Mouse (Mus musculus) small intestine, adult 2 months (tissue): ENCODE measurements around the gene Rpl14. TPM values are rescaled to one million over a fixed set of nuclear protein-coding genes. Genes with fewer than 3 reads are reported as not detected.

Source experiments
- H3K27ac ChIP-seq: fragments of 200-500 bp; 2 replicates; pipeline ENCODE4 v1.5.1; 2012; ENCODE audit warnings: low read depth, low read length, control low read depth, inconsistent platforms; ENCODE audit not compliant: insufficient read depth
- H3K27me3 ChIP-seq: fragments of 200-500 bp; 2 replicates; pipeline ENCODE4 v1.6.1; 2012; ENCODE audit warnings: mild to moderate bottlenecking, moderate library complexity, low read length, inconsistent platforms; ENCODE audit not compliant: control insufficient read depth, insufficient read depth
- H3K36me3 ChIP-seq: fragments of 200-500 bp; 2 replicates; pipeline ENCODE4 v1.6.1; 2012; ENCODE audit warnings: mild to moderate bottlenecking, low read length, control low read depth, inconsistent platforms; ENCODE audit not compliant: control insufficient read depth, insufficient read depth
- H3K4me1 ChIP-seq: fragments of 200-500 bp; 2 replicates; pipeline ENCODE4 v1.6.1; 2012; ENCODE audit warnings: low read length, inconsistent platforms, mixed read lengths; ENCODE audit not compliant: control insufficient read depth, insufficient read depth, insufficient read length
- H3K4me3 ChIP-seq: fragments of 200-500 bp; 2 replicates; pipeline ENCODE4 v1.5.1; 2012; ENCODE audit warnings: low read depth, mild to moderate bottlenecking, control low read depth, inconsistent platforms, low read length, moderate library complexity
- CTCF ChIP-seq: fragments of 200-500 bp; IDR thresholded peaks from 2 replicates; pipeline ENCODE4 v1.5.1; 2012; ENCODE audit warnings: low read depth, mild to moderate bottlenecking, control low read depth, inconsistent platforms, low read length, moderate library complexity, mixed read lengths; ENCODE audit not compliant: insufficient replicate concordance, insufficient read length; ENCODE audit errors: extremely low read depth
- POLR2A ChIP-seq: fragments of 200-500 bp; IDR thresholded peaks from 2 replicates; pipeline ENCODE4 v1.6.1; 2012; ENCODE audit warnings: low read depth, mild to moderate bottlenecking, control low read depth, inconsistent platforms, low read length, moderate library complexity
- WGBS: fragments of 180-500 bp; shearing (Covaris S2); methylation state at CpG from one replicate; pipeline ENCODE4 v1.1.7; 2018; 5-methylcytosine and 5-hydroxymethylcytosine counted together
- polyA plus RNA-seq: library from polyadenylated mRNA; depleted of rRNA; stranded (reverse); fragments of >200 nt; gene quantifications from 2 replicates; pipeline ENCODE4 v1.2.3, GENCODE M21; 2012

Gene Rpl14
- polyA plus RNA-seq, 1 experiment: 246 TPM

DNA sequence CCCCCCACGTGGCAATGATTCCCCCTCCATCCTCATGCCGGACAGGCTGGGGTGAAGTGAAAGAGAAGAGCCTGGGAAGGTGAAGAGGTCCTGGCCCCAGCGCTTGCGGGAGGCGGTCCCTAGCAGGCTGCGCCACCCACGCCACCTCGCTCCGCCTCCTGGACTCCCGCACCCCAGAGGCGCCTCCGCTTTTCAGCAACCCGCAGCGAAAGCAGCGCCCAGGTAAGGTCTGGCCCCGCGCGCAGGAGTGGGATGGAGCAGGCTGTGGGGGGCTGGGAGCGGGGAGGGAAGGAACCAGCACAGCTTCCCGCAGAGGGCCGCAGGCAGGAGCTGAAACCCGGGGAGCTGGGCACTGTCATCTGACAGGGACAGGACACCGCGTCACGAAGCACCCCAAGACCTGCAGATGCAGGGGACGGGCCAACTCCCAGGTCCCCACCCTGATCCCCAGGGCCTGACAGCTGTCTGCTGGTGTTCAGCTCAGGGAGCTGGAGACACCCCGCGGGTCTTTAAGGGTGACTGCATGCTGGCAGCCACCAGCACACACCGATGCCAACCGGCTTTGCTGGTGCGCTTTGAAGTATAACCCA lies 31.5 kb upstream of the Rpl14 start, which contains the start of gene Entpd3:
Gene Entpd3, plus strand, starts transcription at position 157 of the 590 bp plus-strand sequence.
- peak within 1 kb of the TSS; percentile 63 for H3K4me3 ChIP-seq
- TF ChIP-seq POLR2A: no peak
- TF ChIP-seq CTCF: no peak
- 1% methylated on average over 31 of the region's 31 CpGs for WGBS
- H3K4me1 ChIP-seq: peaks cover 5% of the 10 kb centered on the region
- H3K27me3 ChIP-seq: peaks cover 12% of the 10 kb centered on the region; the same call in 1 of the 2 replicates
- H3K27ac ChIP-seq: no peak within 1 kb of the TSS
- H3K36me3 ChIP-seq: no peaks in the 10 kb centered on the region

DNA sequence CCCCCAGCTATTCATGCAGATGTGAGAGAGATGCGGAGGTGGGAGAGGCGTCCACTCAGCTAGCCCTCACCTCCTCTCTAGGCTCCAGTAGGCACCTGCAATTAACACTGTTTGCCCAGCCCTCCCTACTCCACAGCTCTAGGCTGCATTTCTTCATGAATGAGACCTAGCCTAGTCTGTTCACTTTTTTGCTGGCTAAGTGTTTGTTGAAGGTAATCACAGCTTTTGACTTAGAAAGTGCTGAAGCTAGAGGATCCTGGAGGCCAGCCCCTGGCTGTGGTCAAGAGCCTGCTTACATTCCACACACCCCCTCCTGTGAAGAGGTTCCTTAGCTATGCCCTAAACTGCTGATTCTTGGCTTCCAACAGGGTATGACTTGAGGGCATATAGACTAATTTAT lies 29.8 kb upstream of the Rpl14 start:
- H3K27me3 ChIP-seq: peaks cover 12% of the 10 kb centered on the region; the same call in 1 of the 2 replicates
- WGBS: 33% methylated on average over 2 of the region's 2 CpGs
- H3K4me1 ChIP-seq: peaks cover 5% of the 10 kb centered on the region
- no peaks in the 10 kb centered on the region for H3K36me3 ChIP-seq
- H3K4me3 ChIP-seq: no peak overlapping the region
- H3K27ac ChIP-seq: no peak overlapping the region
- TF ChIP-seq POLR2A (no peak), CTCF (no peak)

DNA sequence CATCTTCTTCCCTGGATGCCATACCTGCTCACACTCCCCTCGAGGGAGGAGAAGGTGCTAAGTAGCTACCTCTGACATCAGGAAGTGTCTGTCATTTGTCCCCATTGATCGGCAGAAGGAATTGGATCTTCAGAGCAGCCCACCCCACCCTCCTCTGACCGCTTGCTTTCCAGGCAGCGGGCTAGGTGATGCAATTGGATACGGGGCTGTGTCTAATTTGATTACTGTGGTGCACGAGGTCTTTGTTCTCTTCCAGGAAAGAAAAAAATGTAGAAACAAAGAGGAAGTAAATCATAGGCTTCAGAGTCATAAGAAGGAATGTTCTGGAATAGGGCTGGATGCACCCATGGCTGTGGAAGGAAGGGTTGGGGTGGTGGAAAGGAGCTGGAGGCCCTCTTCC lies 29.0 kb upstream of the Rpl14 start:
- WGBS: 16% methylated on average over 6 of the region's 6 CpGs
- Histone ChIP-seq H3K36me3 (no peaks in the 10 kb centered on the region), H3K4me1 (peaks cover 9% of the 10 kb centered on the region), H3K4me3 (no peak overlapping the region), H3K27me3 (peaks cover 12% of the 10 kb centered on the region; the same call in 1 of the 2 replicates), H3K27ac (no peak overlapping the region)
- TF ChIP-seq POLR2A (no peak), CTCF (no peak)

DNA sequence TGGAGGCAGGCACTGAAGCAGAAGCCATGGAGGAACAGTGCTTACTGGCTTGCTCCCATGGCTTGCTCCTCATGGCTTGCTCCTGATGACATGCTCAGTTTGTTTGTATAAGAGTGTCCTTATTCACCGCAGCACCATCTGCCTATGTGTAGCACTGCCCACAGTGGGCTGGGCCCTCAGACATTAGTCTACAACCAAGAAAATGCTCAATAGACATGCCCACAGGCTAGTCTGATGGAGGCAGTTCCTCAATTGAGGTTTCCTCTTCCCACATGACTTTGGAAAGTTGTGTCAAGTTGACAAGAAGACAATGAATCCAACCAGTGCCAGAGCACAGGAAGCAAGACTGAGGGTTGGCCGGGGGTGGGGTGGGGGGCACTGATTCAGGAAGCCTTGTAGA lies 25.2 kb upstream of the Rpl14 start:
- 53% methylated on average over 2 of the region's 2 CpGs for WGBS
- Histone ChIP-seq H3K4me1 (peaks cover 4% of the 10 kb centered on the region; the same call in 1 of the 2 replicates), H3K36me3 (no peaks in the 10 kb centered on the region), H3K27me3 (0 out of 2 replicates have a peak, but pooled peaks cover 4% of the 10 kb centered on the region), H3K4me3 (no peak overlapping the region), H3K27ac (no peak overlapping the region)
- TF ChIP-seq POLR2A: no peak
- TF ChIP-seq CTCF: no peak

DNA sequence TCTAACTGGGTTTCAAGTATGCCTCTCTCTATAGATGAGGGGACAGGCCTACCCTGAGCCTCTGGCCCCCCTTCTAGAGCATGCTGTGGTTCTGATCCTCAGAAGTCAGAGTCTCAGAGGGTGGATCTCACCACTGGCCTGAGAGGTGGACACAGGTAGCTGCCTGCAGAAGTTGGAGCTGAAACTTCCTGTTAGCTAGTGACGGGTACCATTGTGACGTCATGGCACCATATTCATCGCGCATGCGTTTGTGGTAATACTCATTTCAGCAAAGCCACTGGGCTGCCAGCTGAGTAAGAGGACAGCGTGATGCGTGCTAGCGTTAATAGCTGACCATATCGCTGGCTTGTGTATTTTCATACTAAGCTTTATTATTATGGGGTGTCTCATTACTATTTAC lies 24.8 kb upstream of the Rpl14 start:
- H3K27me3 ChIP-seq: 0 out of 2 replicates have a peak, but pooled peaks cover 4% of the 10 kb centered on the region
- 89% methylated on average over 9 of the region's 9 CpGs for WGBS
- TF ChIP-seq POLR2A (no peak), CTCF (no peak)
- H3K4me3 ChIP-seq: no peak overlapping the region
- H3K27ac ChIP-seq: no peak overlapping the region
- peaks cover 4% of the 10 kb centered on the region; the same call in 1 of the 2 replicates for H3K4me1 ChIP-seq
- H3K36me3 ChIP-seq: no peaks in the 10 kb centered on the region

DNA sequence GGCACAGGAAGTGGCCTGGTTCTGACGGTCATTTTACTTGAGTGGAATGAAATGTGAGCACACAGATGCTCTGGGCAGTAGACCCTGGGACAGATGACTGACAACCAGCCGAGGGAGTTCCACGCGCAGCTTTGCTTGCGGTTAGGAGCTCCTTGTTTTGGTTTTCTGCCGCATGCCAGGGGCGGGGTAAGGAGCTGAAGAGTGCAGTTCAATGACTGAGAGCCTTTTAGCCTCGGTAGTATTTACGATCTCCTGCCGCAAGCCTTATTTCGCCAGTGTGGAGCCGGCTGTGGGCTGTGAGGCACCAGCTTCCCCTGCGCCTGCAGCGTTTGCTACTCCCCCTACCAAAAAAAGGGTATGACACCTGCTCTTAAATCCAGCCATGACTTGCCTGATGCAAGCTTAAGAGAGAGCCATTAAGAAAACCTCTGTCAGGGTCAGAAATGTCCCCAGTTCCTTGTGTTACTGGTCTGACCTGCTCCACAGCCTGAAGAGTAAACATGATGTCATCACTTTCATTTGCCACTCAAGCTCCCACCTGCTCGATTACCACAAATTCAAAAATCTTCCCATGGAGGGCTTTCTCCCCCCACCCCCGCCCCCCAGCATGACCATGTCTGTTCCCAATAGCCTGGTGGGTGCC lies 24.1 kb upstream of the Rpl14 start:
- Histone ChIP-seq H3K4me1 (peaks cover 4% of the 10 kb centered on the region; the same call in 1 of the 2 replicates), H3K36me3 (no peaks in the 10 kb centered on the region), H3K27me3 (0 out of 2 replicates have a peak, but pooled peaks cover under 1% of the 10 kb centered on the region), H3K27ac (no peak overlapping the region), H3K4me3 (no peak overlapping the region)
- WGBS: 8% methylated on average over 16 of the region's 16 CpGs
- TF ChIP-seq POLR2A (no peak), CTCF (no peak)

DNA sequence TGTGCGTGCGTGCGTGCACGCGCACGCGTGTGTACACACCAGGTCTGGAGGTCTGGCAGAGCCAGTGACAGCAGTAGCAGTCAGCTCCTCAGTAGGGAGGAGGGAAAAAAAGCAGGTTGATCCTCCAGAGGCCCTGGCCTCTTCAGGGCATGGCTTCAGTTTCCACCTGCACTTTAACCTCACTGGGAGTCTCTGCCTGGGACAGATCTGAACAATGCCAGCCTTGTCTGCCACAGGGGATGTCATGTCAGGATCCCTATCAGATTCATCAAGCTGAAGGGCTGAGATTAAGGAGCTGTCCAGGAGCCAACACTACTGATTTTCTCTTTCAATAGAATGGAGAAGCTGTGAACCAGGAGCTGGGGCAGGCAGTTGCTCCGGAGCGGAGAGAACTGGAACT lies 20.5 kb upstream of the Rpl14 start:
- Histone ChIP-seq H3K36me3 (no peaks in the 10 kb centered on the region), H3K27ac (no peak overlapping the region), H3K27me3 (no peaks in the 10 kb centered on the region), H3K4me3 (no peak overlapping the region), H3K4me1 (peaks cover 4% of the 10 kb centered on the region; the same call in 1 of the 2 replicates)
- TF ChIP-seq CTCF: no peak
- WGBS: 40% methylated on average over 9 of the region's 9 CpGs
